Mouse (Mus musculus) forebrain, embryonic 16.5 days (tissue): ENCODE results near the gene Fhl1. TPM values are rescaled to one million over a fixed set of nuclear protein-coding genes. Genes with fewer than 3 reads are reported as not detected.

Experiments
- ATAC-seq: fragments of 200-750 bp; cut with Nextera tagmentation; 2 replicates; pipeline ENCODE4 v1.8.0; 2017; ENCODE audit warnings: mild to moderate bottlenecking, moderate library complexity
- H3K27ac ChIP-seq: fragments of 300-500 bp; sonication (generic); 2 replicates; pipeline ENCODE4 v1.5.1; 2014; ENCODE audit warnings: low read length, control low read depth
- H3K27me3 ChIP-seq: fragments of 300-500 bp; sonication (generic); replicated peaks from 2 replicates; pipeline ENCODE4 v1.6.1; 2014; ENCODE audit warnings: low read length; ENCODE audit not compliant: control insufficient read depth, insufficient read depth
- H3K36me3 ChIP-seq: fragments of 300-500 bp; sonication (generic); 2 replicates; pipeline ENCODE4 v1.6.1; 2014; ENCODE audit not compliant: control insufficient read depth, insufficient read depth
- H3K4me1 ChIP-seq: fragments of 300-500 bp; sonication (generic); replicated peaks from 2 replicates; pipeline ENCODE4 v1.6.1; 2014; ENCODE audit warnings: low read length; ENCODE audit not compliant: control insufficient read depth, insufficient read depth
- H3K4me2 ChIP-seq: fragments of 300-500 bp; sonication (generic); 2 replicates; pipeline ENCODE4 v1.6.1; 2014; ENCODE audit warnings: mild to moderate bottlenecking, low read length, control low read depth
- H3K4me3 ChIP-seq: fragments of 300-500 bp; sonication (generic); replicated peaks from 2 replicates; pipeline ENCODE4 v1.5.1; 2014; ENCODE audit warnings: mild to moderate bottlenecking, low read length, control low read depth
- H3K9ac ChIP-seq: fragments of 300-500 bp; sonication (generic); replicated peaks from 2 replicates; pipeline ENCODE4 v1.6.1; 2014; ENCODE audit warnings: low read depth, low read length, control low read depth
- H3K9me3 ChIP-seq: fragments of 300-500 bp; sonication (generic); 2 replicates; pipeline ENCODE4 v1.6.1; 2016; ENCODE audit warnings: low read length; ENCODE audit not compliant: control insufficient read depth
- whole genome bisulfite sequencing: fragments of 180-500 bp; shearing (Covaris S2); extraction: QIAGEN DNeasy Blood & Tissue Kit; methylation state at CpG from one replicate; pipeline ENCODE4 v1.1.7; 2014; 5-methylcytosine and 5-hydroxymethylcytosine counted together
- polyA plus RNA-seq: library from polyadenylated mRNA; unstranded; fragments of >200 nt; fragmentation: Nextera tagmentation; extraction: Ambion mirVana; gene quantifications from 2 replicates; pipeline ENCODE4 v1.2.1, GENCODE M21; 2015

The Fhl1 gene
- 103 and 125 TPM in 2 replicates for polyA plus RNA-seq

- H3K36me3 ChIP-seq: no peaks in the 10 kb centered on the region
- ATAC-seq: peak; percentile 93
- H3K9me3 ChIP-seq: no peaks in the 10 kb centered on the region
- peak within 1 kb of the TSS; percentile 71 for H3K27ac ChIP-seq
- H3K4me1 ChIP-seq: no peaks in the 10 kb centered on the region
- no peaks in the 10 kb centered on the region for H3K27me3 ChIP-seq
- H3K4me2 ChIP-seq: peak within 1 kb of the TSS; percentile 54
- H3K9ac ChIP-seq: peak within 1 kb of the TSS; percentile 70
- WGBS: 26% methylated on average over 13 of the region's 106 CpGs
- peak within 1 kb of the TSS; percentile 63 for H3K4me3 ChIP-seq
Measured at GRCm38 (mm10) chrX:56731306-56732201, at the start of gene Fhl1. TSS of gene Fhl1 (plus strand) at chrX:56731787.

- 12% methylated on average over 1 of the region's 1 CpGs for WGBS
- Histone ChIP-seq H3K9me3 (no peaks in the 10 kb centered on the region), H3K36me3 (no peaks in the 10 kb centered on the region), H3K27me3 (no peaks in the 10 kb centered on the region), H3K27ac (no peak overlapping the region), H3K9ac (no peak overlapping the region), H3K4me1 (no peaks in the 10 kb centered on the region), H3K4me2 (no peak overlapping the region), H3K4me3 (no peak overlapping the region)
- ATAC-seq: peak; percentile 65
Measured at GRCm38 (mm10) chrX:56682156-56682720, 49.3 kb upstream of the Fhl1 start.

- WGBS: 66% methylated on average over 10 of the region's 10 CpGs
- Histone ChIP-seq H3K9me3 (no peaks in the 10 kb centered on the region), H3K4me3 (no peak overlapping the region), H3K4me1 (no peaks in the 10 kb centered on the region), H3K4me2 (no peak overlapping the region), H3K27me3 (no peaks in the 10 kb centered on the region), H3K27ac (no peak overlapping the region), H3K36me3 (no peaks in the 10 kb centered on the region), H3K9ac (no peak overlapping the region)
- no peak for ATAC-seq
Measured at GRCm38 (mm10) chrX:56683521-56683920, 48.1 kb upstream of the Fhl1 start.

- no peak overlapping the region for H3K9ac ChIP-seq
- no peaks in the 10 kb centered on the region for H3K4me1 ChIP-seq
- H3K27me3 ChIP-seq: no peaks in the 10 kb centered on the region
- H3K36me3 ChIP-seq: no peaks in the 10 kb centered on the region
- H3K4me3 ChIP-seq: no peak overlapping the region
- no peak overlapping the region for H3K27ac ChIP-seq
- no peaks in the 10 kb centered on the region for H3K9me3 ChIP-seq
- 84% methylated on average over 6 of the region's 6 CpGs for WGBS
- H3K4me2 ChIP-seq: no peak overlapping the region
- ATAC-seq: no peak
Measured at GRCm38 (mm10) chrX:56692554-56692953, 39.0 kb upstream of the Fhl1 start.

GRCm38 (mm10) chrX:56694539-56694938 lies 37.0 kb upstream of the Fhl1 start:
- ATAC-seq: no peak
- WGBS: 85% methylated on average over 2 of the region's 2 CpGs
- H3K27ac ChIP-seq: no peak overlapping the region
- H3K36me3 ChIP-seq: no peaks in the 10 kb centered on the region
- H3K4me1 ChIP-seq: no peaks in the 10 kb centered on the region
- H3K27me3 ChIP-seq: no peaks in the 10 kb centered on the region
- no peak overlapping the region for H3K4me2 ChIP-seq
- H3K9ac ChIP-seq: no peak overlapping the region
- no peaks in the 10 kb centered on the region for H3K9me3 ChIP-seq
- H3K4me3 ChIP-seq: no peak overlapping the region

- H3K27me3 ChIP-seq: no peaks in the 10 kb centered on the region
- no peaks in the 10 kb centered on the region for H3K4me1 ChIP-seq
- H3K4me3 ChIP-seq: no peak overlapping the region
- 78% methylated on average over 6 of the region's 6 CpGs for WGBS
- H3K9ac ChIP-seq: no peak overlapping the region
- no peak overlapping the region for H3K4me2 ChIP-seq
- ATAC-seq: no peak
- no peak overlapping the region for H3K27ac ChIP-seq
- H3K36me3 ChIP-seq: no peaks in the 10 kb centered on the region
- H3K9me3 ChIP-seq: no peaks in the 10 kb centered on the region
Measured at GRCm38 (mm10) chrX:56697199-56697780, 34.3 kb upstream of the Fhl1 start.

GRCm38 (mm10) chrX:56697886-56698285 lies 33.7 kb upstream of the Fhl1 start:
- Histone ChIP-seq H3K4me3 (no peak overlapping the region), H3K9ac (no peak overlapping the region), H3K9me3 (no peaks in the 10 kb centered on the region), H3K27ac (no peak overlapping the region), H3K27me3 (no peaks in the 10 kb centered on the region), H3K4me1 (no peaks in the 10 kb centered on the region), H3K4me2 (no peak overlapping the region), H3K36me3 (no peaks in the 10 kb centered on the region)
- 89% methylated on average over 4 of the region's 4 CpGs for WGBS
- ATAC-seq: no peak

GRCm38 (mm10) chrX:56701261-56701660 lies 30.3 kb upstream of the Fhl1 start:
- Histone ChIP-seq H3K9ac (no peak overlapping the region), H3K9me3 (no peaks in the 10 kb centered on the region), H3K27me3 (no peaks in the 10 kb centered on the region), H3K27ac (no peak overlapping the region), H3K4me1 (no peaks in the 10 kb centered on the region), H3K4me2 (no peak overlapping the region), H3K36me3 (no peaks in the 10 kb centered on the region), H3K4me3 (no peak overlapping the region)
- 85% methylated on average over 3 of the region's 3 CpGs for WGBS
- no peak for ATAC-seq

GRCm38 (mm10) chrX:56703965-56704562 lies 27.5 kb upstream of the Fhl1 start:
- 87% methylated on average over 8 of the region's 8 CpGs for WGBS
- Histone ChIP-seq H3K4me3 (no peak overlapping the region), H3K27ac (no peak overlapping the region), H3K9ac (no peak overlapping the region), H3K4me1 (no peaks in the 10 kb centered on the region), H3K4me2 (no peak overlapping the region), H3K36me3 (no peaks in the 10 kb centered on the region), H3K9me3 (no peaks in the 10 kb centered on the region), H3K27me3 (no peaks in the 10 kb centered on the region)
- no peak for ATAC-seq
